Mouse (Mus musculus) thymus, adult 18-20 months (tissue): ENCODE data around the gene 1700011L22Rik.

Source experiments
- DNase-seq, 2 experiments: peaks; one replicate each; pipeline ENCODE4 v3.0.0; 2022; ENCODE audit warnings: mixed read lengths in 2 of 2

1700011L22Rik gene

DNA sequence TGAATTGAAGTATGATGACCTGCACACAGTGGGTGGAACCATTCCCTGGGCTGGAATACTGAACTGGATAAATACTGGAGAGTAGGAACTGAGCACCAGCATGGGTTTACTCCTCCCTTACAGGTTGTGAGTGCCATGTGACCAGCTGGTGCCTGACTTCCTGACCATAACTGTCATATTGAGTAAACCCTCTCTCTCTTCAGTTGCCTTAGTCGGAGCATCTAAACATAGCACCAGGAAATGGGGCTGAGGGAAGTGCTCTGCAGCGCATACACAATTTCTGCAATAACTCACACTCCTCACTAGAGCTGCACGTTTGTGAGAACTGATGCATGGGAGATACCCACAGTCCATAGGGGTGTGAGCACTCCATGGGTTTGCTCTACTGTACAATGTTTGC is 9.1 kb downstream of the 1700011L22Rik start:
- DNase-seq = no peak

DNA sequence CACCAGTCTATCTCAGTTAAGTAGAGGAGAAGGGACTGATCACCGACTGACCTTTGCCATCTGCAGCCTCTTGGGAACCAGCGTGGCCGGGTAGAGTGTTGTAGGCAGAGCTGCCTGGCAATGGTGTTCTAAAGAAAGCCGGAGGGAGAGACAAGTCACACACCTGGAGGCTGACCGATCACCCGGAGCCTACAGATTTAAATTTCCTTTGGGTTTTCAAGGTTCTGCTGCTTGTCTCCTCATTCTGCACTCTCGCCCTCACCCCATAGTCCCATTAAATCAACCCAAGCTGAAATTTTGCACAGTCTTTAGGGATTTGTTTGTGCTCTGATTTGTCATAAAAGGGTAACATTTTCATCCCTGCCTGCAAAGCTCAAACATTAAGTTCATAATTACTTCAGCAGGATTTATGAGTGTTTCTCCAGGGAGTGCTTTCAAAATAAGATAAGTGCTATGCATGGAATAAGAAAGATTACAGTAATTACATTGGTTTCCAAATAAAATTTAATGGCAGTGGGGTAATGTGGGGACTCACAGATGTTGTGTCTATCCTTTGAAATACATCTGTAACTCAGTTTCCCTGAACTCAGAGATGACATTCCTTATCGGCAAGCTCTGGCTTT is 19.0 kb downstream of the 1700011L22Rik start:
- no peak for DNase-seq

DNA sequence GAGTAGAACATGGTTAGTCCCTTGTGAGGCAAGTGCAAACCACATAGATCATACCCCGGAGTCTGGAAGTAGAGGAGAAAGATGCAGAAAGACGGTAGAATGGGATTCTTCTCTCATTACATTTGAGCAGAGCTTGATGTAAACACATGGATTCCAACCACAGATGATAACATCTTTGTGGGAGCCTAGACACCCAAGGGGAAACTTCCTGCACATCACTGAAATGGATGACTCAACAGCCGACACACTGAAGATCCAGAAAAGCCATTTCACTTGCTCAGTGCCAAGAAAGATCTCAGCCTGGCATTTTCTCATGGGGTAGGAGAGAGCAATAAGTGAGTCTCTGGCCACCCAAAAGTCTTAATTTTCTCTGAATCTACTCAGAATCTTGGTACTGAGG is 20.5 kb downstream of the 1700011L22Rik start:
- no peak for DNase-seq

DNA sequence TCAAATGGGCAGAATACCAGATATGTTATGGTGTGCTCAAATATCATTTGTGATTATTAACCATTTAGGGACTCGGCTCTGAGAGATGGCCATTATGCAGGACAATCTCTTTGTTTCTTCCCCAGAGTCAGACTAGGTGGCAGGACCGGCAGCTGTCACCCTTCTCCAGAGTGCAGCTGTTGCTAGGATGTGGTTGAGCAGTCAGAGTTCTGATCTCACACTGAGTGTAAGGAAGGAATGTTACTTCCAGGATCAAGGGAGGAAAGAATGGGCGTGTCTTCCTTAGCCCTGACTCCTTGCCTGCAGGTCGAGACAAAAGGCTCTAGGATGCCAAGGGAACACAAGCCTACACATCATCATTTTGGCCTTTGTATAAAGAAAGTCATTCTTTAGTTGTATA is 21.2 kb downstream of the 1700011L22Rik start:
- no peak for DNase-seq

DNA sequence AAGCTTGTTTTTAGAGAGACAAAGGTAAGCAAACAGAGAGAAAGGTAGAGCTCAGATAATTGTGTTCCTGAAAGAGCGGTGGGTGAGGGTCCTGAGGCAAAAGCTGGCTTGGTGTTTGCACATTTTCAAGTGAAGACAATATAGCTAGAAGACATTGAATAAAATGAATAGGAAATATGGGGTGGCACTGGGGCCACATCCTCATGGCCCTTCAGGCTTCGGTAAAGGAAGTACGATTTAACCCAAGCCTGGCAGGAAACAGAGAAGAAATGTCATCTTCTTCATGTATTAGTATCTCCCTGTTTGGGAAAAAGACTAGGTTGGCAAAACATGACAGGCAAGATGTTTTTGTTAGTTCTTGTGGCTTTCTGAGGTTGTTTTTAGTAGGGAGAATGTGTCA is 22.3 kb downstream of the 1700011L22Rik start:
- DNase-seq = no peak

DNA sequence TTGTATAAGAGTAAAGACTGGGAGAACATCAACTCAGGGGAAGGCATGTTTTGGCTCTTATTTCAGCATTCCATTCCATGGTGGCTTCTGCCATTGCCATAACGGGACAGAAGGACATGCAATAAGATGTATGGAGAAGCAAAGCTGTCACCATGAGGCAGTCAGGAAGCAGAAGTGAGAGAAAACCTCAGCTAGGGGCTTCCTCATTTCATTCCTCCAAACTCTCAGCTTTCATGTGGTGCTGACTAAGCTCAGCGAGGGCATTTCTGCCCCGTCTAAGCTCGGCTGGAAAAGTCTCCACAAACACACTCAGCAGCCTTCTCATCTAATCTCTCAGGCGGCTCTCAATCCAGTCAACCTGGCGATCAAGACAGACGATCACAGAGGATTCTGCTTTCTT is 22.8 kb downstream of the 1700011L22Rik start:
- no peak for DNase-seq

DNA sequence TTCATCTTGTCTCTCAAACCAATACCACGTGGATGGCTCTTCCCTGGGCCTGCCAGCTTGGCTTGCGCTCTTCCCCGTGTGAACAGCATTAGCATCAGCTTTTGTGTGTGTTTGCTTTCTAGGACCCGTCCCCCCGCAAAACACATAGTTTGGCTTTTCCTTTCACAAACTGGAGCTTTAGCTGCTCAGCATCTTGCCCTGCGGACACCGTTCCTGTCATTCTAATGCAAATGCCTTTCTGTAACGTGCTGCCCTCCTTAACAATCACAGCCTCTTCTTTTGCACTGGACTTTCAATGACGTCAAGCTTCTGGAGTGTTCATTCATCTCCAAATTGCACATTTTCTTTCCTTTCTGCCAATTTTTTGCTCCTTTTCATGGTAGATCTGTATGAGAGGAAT is 24.0 kb downstream of the 1700011L22Rik start:
- DNase-seq = no peak

DNA sequence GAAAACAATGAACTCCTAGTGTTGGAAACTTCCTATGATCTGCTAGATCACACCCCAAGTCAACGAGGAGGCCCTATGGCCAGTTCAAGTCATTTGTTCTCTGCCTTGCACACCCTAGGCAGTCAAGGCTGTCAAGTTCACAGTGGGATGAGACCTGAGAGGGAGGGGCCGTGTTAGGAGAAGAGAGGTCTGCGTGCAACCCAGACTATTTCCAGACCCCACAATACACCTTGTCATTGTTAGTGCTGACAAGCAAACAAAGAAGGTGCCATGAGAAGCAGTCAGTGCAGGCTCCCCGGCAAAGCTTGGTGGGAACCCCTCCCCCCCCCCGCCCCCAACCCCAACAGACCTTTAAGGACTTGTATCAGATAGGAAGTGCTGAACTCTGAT is 25.6 kb downstream of the 1700011L22Rik start:
- DNase-seq = no peak

DNA sequence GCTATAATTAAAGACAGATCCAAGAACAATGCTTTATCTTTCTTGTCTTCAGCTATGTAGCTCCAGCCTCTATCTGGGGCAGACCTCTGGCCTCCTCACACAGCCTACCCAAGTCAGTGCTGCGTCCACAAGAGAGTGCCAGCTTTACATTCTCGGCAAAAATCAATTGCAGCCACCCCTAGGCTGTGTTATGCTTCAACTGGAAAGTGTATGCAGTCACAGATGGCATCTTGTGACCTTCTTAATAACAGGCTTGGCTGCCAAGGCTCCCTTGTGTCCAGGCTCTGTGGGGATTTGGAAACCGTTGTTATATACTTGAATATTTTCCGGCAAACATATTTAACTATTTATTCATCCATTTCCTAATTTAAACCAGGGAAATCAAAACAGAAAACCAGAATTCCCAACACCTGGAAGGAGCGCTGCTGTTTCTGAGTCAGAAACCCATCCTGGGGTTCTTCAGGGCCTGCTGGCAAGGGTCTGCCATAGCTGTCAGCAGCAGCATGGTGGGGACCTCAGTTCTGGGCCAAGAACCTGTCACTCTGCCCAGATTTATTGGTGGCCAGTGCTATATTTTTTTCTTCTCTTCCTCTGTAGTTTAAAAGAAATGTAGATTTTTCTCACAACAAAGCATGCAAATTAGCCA is 26.1 kb downstream of the 1700011L22Rik start:
- no peak for DNase-seq

DNA sequence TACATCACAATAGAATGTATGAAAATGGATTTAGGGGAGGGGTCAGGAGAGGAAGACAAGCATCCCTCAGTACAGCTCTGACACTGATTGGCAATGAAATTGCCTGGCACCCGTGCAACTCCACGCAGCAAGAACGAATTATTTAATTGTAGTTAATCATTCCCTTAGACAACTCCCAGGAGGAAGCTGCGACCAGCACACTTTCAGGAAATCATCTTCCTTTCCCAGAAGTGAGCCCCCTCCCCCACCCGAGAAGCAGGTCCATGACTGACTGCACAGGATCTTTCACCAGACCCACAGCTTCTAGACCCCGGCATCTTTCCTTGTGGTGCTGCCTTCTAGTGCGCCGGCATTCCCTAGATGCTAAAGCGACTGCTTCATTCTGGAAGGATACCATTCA is 36.7 kb downstream of the 1700011L22Rik start:
- no peak for DNase-seq

DNA sequence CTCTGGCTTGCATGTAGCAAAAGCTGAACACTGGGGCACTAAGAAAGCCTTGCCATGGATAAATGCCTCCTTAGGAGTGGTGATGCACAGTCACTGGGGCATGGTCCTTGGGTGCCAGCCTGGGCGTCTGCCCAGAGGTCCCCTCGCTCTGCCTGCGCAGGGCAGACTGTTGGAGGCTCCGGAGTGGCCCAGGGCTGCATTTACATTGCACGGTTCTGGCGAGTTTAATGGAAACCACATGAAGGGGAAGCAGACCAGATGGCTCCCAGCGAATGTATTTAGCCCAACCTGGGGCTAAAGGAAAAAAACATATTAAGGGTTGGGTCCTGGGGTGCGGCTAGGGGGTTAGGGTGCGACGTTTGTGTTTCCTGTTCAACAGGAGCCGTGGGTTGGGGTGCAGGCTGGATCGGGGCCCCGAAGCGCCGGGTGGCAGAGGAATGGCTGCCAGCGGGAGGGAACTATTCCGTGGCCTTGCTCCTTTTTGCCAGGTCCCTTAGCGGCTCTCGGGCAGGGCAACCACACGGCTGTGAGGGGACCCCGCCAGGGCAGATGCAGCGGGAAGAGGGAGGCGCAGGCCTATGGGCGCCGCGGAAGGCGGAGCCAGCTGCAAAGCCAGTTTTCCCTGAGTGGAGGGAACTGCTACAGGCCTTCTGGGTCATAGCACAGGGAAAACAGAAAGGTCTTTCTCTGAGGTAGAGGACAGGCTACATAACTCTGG is 38.6 kb downstream of the 1700011L22Rik start:
- no peak for DNase-seq

DNA sequence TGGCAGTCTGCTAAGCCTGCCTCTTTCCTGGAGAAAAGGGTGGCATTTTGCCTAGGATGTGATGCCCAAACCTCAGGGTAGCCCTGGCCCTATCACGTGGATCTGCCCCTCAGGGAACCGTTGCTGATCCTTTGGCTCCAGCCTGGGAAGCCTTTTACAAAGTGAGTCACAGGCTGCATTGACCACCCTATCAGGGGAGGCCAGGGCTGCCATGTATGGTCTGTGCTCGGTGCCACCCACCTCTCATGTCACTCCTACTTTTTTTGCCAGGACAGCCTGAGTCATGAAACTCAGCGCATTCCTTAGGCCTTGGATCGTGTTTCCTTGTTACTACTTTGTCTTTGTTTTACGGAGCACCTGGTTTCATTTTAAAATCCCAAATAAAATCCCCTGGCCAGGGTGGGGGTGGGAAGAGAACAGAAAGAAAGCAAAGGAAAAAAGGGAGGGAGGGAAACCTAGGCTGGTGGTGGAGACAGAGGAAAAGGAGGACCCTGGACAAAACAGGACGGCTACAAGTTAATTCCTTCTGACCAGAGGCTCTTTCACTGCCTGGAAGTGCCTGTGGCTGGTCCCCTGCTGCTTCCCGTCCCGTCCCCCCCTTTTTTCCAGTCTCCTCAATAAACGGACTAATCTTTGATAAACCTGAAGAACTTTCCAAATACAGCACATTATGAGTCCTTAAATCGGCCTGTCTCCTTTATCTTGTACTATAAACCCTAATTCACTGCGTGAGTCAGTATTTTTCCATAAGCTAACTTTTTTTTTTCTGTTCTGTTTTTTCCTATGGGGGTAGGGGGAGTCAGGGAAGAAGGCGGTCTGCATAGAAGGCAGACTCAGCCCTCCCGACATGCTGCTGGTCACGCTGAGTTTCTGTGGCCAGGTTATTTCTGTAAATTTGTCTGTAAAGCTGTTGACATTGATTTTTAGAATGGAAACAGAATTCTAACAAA is 39.4 kb downstream of the 1700011L22Rik start:
- no peak for DNase-seq

DNA sequence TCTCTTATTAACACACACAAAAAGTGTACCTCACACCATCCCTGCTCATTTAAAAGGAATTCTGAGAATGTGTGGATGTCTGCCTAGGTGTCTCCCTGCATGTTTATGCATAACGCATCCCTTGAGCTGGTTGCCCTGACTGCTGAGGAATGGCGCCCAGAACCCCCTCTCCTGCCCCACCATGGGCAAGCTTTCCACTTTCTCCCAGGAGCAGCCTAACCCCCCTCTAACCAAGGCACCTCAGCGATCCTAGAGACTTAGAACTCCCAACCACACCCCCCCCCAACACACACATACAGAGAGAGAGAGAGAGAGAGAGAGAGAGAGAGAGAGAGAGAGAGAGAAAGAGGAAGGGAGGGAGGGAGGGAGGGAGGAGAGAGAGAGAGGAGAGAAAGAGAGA is 40.2 kb downstream of the 1700011L22Rik start:
- no peak for DNase-seq

DNA sequence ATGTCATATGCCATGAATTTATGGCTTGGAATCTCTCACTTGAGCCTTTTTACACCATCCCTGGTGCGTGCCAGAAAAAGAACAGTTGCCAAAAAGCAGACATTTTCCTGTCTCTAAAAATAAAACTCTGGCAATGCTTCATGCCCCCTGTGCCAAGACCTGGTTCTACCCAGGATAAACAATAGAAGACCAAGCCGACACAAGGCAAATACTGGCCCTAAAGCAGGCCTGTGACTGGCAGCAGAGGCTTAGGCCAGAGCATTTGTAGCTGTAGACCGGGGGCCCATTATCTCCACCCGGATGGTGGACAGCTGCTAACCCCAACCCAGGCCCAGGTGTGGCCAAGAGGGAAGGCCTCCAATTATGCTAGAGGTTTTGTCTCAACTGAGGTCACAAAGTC is 41.5 kb downstream of the 1700011L22Rik start:
- DNase-seq = no peak

DNA sequence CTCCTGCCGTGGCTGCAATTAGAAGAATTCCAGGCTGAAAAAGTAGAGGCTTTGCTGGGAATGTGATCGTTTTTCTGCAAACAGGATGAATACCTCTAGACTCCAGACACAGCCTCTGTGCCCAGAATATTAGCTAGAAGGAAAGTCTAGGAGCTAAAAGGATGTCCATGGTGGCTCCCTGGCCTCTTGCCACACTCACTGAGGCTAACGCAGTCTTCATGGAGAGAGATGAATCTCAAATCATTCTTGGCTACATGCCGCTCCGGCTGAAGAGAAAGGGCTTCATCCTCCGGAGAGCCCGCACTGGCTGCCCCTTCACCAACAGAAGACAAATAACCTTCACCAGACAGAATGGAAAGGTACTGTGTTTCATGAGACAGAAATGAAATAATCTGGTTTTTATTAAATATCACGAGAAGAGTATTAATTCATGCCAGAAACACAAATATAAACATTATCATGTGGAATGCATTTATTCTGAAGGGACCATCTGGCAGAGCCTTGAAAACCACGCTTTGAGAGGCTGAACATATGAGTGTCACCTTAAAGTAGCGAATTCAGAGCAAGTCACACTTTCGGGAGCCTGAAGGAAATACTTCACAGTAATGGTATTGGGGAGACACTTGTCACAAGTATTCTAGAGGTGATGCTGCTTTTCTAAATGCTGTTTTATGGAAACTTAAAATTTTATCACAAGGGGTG is 46.8 kb downstream of the 1700011L22Rik start:
- DNase-seq = no peak

DNA sequence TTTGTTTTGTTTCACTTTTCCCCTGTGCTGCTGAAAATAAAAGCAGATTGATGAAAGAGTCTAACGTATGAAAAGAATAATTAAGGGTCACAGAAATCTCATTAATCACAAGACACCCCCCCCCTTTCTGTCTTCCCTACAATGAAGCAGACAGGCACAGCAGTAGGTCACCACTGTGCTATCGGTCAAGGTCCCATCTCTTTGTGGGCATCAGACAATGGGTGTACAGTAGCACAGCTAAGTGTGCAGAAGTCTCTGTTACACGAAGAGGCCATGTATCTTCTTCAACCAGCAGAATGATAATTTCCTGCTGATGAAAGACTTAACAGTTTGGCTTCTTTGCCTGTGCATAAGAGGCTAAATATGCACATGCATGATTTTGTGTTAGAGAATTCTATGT is 49.7 kb downstream of the 1700011L22Rik start:
- no peak for DNase-seq

DNA sequence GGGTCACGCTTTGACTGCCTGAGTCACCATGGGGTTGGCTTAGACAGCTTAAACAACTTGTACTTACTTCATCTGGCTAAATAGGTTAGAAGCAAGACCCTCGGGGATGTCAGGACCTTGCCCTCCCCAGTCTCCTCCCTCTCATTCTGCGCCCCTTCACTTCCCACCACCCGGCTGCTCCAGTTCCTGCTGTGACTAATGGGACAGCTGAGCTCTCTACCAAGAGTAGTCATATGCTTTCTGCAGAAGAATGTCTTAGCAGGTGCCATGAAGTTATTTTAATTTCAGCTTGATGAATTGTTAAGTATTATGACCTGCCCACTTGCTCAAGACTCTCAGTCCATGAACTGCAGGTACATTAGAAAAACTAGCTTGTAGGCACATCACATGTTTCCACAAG is 51.9 kb downstream of the 1700011L22Rik start:
- no peak for DNase-seq

DNA sequence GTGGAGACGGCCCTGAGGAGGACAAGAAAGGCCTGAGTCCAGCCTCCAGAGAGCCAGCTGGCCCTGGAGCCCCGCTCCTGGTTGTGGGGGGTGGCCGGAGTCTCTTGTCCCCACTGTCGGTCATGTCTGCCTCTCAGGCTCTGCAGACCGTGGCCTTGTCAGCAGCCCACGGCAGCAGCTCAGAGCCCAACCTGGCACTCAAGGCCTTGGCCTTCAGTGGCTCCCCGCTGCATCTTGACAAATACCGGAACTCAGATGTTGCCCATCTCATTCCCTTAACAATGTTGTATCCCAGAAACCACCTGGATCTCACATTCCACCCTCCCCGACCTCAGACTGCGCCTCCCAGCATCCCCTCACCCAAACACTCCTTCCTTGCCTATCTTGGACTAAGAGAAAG is 58.3 kb downstream of the 1700011L22Rik start:
- DNase-seq = no peak

DNA sequence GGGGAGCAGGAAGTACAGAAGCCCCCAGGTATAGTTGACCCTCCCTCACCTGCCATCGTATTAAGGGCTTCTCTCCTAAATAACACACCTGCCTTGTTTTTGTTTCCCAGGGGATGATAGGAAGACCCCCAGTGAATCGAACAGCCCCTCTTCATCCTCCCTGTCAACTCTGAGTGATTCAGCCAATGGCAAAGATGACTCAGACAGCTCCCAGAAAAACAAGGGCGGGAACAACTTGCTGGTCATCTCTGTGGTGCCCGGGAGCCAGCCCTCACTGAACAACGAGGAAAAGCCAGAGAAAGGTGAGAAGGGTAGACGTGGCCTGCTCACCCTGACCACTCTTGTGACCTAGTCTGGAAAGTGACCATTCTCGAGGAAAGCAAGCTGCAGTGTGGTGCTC is 62.9 kb downstream of the 1700011L22Rik start:
- DNase-seq = no peak

DNA sequence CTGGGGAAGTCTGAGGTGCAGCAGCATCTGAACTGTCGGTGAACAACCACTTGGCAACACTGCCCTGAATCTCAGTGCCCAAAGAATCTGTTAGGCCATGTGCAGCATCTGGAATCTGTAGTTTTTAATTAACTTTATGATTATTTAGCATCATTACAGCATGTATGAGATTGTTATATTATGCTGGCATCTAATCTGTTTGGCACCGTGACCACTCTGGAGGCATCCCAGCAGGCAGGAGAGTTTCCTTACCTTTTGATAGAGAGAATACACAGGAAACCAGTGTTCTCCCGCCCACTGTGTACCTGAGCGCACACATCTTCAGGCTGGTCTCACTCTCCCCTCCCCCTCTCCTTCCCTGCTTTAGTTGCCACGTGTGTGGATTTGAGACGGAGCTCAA is 68.7 kb downstream of the 1700011L22Rik start:
- DNase-seq = no peak

DNA sequence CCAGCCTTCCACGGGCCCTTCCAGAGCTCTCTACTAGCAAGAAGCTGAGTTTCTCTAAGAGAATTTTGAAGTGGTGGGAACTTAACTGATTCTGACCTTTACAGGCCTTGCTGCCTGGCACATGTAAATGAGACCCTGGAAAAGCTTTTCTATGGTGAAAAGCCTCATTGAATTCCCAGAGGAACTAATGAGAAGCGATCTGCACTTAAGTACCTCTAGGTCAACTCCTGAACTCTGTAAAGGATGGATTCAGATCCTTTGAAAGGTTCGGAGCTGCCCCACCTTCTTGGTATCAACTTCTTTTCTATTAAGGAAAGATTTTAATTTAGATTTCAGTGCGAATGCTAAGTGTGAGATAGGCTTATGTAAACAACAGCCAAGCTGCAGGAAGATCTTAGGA is 72.4 kb downstream of the 1700011L22Rik start:
- DNase-seq = no peak

DNA sequence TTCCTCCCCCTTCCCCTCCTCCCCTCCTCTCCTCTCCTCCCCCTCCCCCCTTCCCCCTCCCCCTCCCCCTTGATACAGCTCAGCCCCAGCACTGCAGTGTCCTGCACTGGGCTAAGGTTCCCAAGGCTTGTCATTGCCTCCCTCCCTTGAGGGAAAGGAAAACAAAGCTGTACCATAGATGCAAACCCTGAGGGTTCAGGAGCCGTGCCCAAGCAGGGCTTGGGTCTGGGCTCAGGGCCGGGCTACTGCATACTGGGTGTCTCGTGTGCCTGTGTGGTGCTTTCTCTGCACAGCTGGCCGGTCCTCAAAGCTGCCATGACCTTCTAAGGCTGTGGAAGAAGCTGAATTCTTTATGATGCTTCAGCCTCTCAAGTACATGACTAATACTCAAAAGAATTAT is 74.8 kb downstream of the 1700011L22Rik start:
- DNase-seq = no peak

DNA sequence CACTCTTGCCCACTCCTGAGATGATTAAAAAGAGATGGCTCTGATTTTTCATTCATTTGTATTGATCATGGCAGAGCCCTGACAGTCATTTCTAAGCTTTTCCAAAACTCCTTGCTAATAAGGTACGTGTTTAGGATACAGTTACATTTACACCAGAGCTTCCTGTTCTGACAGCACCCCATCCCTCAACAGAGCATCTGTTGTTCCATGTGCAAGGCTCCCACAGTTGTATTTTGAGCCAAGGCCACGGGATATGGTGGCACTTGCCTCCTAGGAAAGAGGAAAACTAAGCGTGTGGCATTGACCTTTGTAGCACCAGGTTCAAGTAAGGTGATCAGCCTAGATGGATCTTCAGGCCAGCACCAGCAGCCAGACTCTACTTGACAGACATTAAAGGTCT is 83.1 kb downstream of the 1700011L22Rik start:
- no peak for DNase-seq
